12 mouse cellular contexts compared by ENCODE assay signal in genomic region chr7:89769106-89769896, GRCm38 (mm10).
DNase-seq lines count a peak whose midpoint lies in the region; ATAC-seq and TF ChIP-seq lines count a peak whose summit lies in the region.
"Had no signal": no experiment of that assay in that cellular context is flagged by ENCODE, and none has a peak within 500 bp of the region (broad histone marks: within the 10 kb centered on the region; RNA-seq: fewer than 3 reads in every experiment).

No protein-coding gene starts in this region.

- no peak overlapping the region for H3K4me3 ChIP-seq in kidney, embryonic 16.5 days (ENCODE audit: low read length)
- no peak overlapping the region for H3K4me3 ChIP-seq in stomach, embryonic 14.5 days (ENCODE audit: low read depth, low read length)
- no peak overlapping the region for H3K4me3 ChIP-seq in stomach, postnatal 0 days (ENCODE audit: low read depth, low read length)
- no peak overlapping the region for H3K4me3 ChIP-seq in embryonic fibroblast, embryonic 13.5 days (ENCODE audit: insufficient read depth, low read length)
- no peak overlapping the region for H3K4me3 ChIP-seq in forebrain, embryonic 16.5 days (replicated peaks; ENCODE audit: low read length)
- H3K4me3 ChIP-seq: liver, embryonic 13.5 days had no signal

- peak overlapping the region; percentile 12; the same call in 1 of the 2 replicates for H3K27ac ChIP-seq in kidney, embryonic 16.5 days (ENCODE audit: low read length)
- H3K27ac ChIP-seq in stomach, embryonic 14.5 days (ENCODE audit: low read length), result 0 out of 2 replicates have a peak overlapping the region, but pooled peaks have one; percentile 39
- H3K27ac ChIP-seq in stomach, postnatal 0 days (replicated peaks), result no peak overlapping the region
- H3K27ac ChIP-seq in embryonic fibroblast, embryonic 13.5 days (ENCODE audit: insufficient read depth, low read length), result peak overlapping the region; percentile 90
- no peak overlapping the region for H3K27ac ChIP-seq in forebrain, embryonic 16.5 days (ENCODE audit: low read length)
- H3K27ac ChIP-seq: liver, embryonic 13.5 days had no signal

- H3K9ac ChIP-seq in kidney, embryonic 16.5 days (replicated peaks; ENCODE audit: low read length), result no peak overlapping the region
- H3K9ac ChIP-seq in stomach, embryonic 14.5 days (replicated peaks; ENCODE audit: low read depth, low read length), result no peak overlapping the region
- no peak overlapping the region for H3K9ac ChIP-seq in stomach, postnatal 0 days (ENCODE audit: low read length)
- H3K9ac ChIP-seq in forebrain, embryonic 16.5 days (replicated peaks; ENCODE audit: low read depth, low read length), result no peak overlapping the region
- H3K9ac ChIP-seq: liver, embryonic 13.5 days had no signal

- no peak overlapping the region for H3K4me2 ChIP-seq in kidney, embryonic 16.5 days (replicated peaks; ENCODE audit: low read depth, low read length)
- no peak overlapping the region for H3K4me2 ChIP-seq in stomach, embryonic 14.5 days (replicated peaks; ENCODE audit: low read depth, low read length)
- no peak overlapping the region for H3K4me2 ChIP-seq in stomach, postnatal 0 days (replicated peaks; ENCODE audit: low read depth)
- no peak overlapping the region for H3K4me2 ChIP-seq in forebrain, embryonic 16.5 days (ENCODE audit: low read length)
- H3K4me2 ChIP-seq: heart, embryonic 11.5 days; liver, embryonic 13.5 days had no signal

- no peaks in the 10 kb centered on the region for H3K9me3 ChIP-seq in kidney, embryonic 16.5 days (ENCODE audit: low read length)
- no peaks in the 10 kb centered on the region for H3K9me3 ChIP-seq in stomach, embryonic 14.5 days (ENCODE audit: control insufficient read depth, low read depth, low read length)
- H3K9me3 ChIP-seq in stomach, postnatal 0 days (ENCODE audit: control insufficient read depth, low read length), result no peaks in the 10 kb centered on the region
- H3K9me3 ChIP-seq in forebrain, embryonic 16.5 days (ENCODE audit: control insufficient read depth, low read length), result no peaks in the 10 kb centered on the region
- H3K9me3 ChIP-seq: liver, embryonic 13.5 days had no signal

- no peak for TF ChIP-seq CTCF in stomach, postnatal 0 days (IDR thresholded peaks at IDR 0.05; ENCODE audit: low read depth)
- no peak for TF ChIP-seq CTCF in embryonic fibroblast, embryonic 13.5 days (IDR thresholded peaks at IDR 0.05; ENCODE audit: borderline replicate concordance, insufficient read depth, low read length)

- no peaks in the 10 kb centered on the region for H3K36me3 ChIP-seq in kidney, embryonic 16.5 days (ENCODE audit: insufficient read depth, low read length)
- H3K36me3 ChIP-seq in stomach, embryonic 14.5 days (ENCODE audit: control insufficient read depth, insufficient read depth, low read length), result no peaks in the 10 kb centered on the region
- H3K36me3 ChIP-seq in stomach, postnatal 0 days (ENCODE audit: control insufficient read depth, insufficient read depth, low read length), result no peaks in the 10 kb centered on the region
- H3K36me3 ChIP-seq in forebrain, embryonic 16.5 days (ENCODE audit: control insufficient read depth, insufficient read depth), result no peaks in the 10 kb centered on the region
- H3K36me3 ChIP-seq: liver, embryonic 13.5 days had no signal

- TF ChIP-seq POLR2A in embryonic fibroblast, embryonic 13.5 days (IDR thresholded peaks at IDR 0.05; ENCODE audit: low read depth, low read length), result no peak

- 26% methylated on average over 9 of the region's 9 CpGs for WGBS in kidney, embryonic 16.5 days
- WGBS in stomach, embryonic 14.5 days, result 21% methylated on average over 9 of the region's 9 CpGs
- 26% methylated on average over 9 of the region's 9 CpGs for WGBS in stomach, postnatal 0 days
- WGBS in forebrain, embryonic 16.5 days, result 52% methylated on average over 9 of the region's 9 CpGs

- peaks cover 25% of the 10 kb centered on the region for H3K4me1 ChIP-seq in kidney, embryonic 16.5 days (ENCODE audit: insufficient read depth, low read length)
- peaks cover 13% of the 10 kb centered on the region; the same call in 1 of the 2 replicates for H3K4me1 ChIP-seq in stomach, embryonic 14.5 days (ENCODE audit: control insufficient read depth, insufficient read depth, low read length)
- H3K4me1 ChIP-seq in stomach, postnatal 0 days (replicated peaks; ENCODE audit: control insufficient read depth, insufficient read depth), result no peaks in the 10 kb centered on the region
- H3K4me1 ChIP-seq in embryonic fibroblast, embryonic 13.5 days (ENCODE audit: control insufficient read depth, insufficient read depth, low read length), result peaks cover 16% of the 10 kb centered on the region
- H3K4me1 ChIP-seq in forebrain, embryonic 16.5 days (replicated peaks; ENCODE audit: control insufficient read depth, insufficient read depth, low read length), result peaks cover 11% of the 10 kb centered on the region; the same call in 1 of the 2 replicates
- H3K4me1 ChIP-seq: liver, embryonic 13.5 days had no signal

- no peak for TF ChIP-seq EP300 in stomach, postnatal 0 days (optimal IDR thresholded peaks at IDR 0.05)

- no peak for ATAC-seq in kidney, embryonic 16.5 days (ENCODE audit: low FRiP score, low TSS enrichment)
- ATAC-seq in stomach, embryonic 14.5 days (ENCODE audit: insufficient number of reproducible peaks, insufficient read depth, low FRiP score, low read depth), result no peak
- no peak for ATAC-seq in stomach, postnatal 0 days (ENCODE audit: low FRiP score, low TSS enrichment)
- ATAC-seq in forebrain, embryonic 16.5 days, result no peak; the same call in 1 of the 2 replicates
- ATAC-seq in megakaryocyte, adult 5-6 weeks (ENCODE audit: poor library complexity, severe bottlenecking), result no peak

- no peak for DNase-seq in kidney, postnatal 4 days
- DNase-seq in stomach, postnatal 0 days (ENCODE audit: low spot score), result no peak
- peak; percentile 60 for DNase-seq in retina, postnatal 1 day
- DNase-seq: gastrocnemius, postnatal 25 days; heart, postnatal 36 days; liver, embryonic 13.5 days had no signal

- H3K27me3 ChIP-seq in kidney, embryonic 16.5 days (ENCODE audit: insufficient read depth, low read length), result no peaks in the 10 kb centered on the region
- H3K27me3 ChIP-seq in stomach, embryonic 14.5 days (ENCODE audit: control insufficient read depth, insufficient read depth, low read length), result no peaks in the 10 kb centered on the region
- no peaks in the 10 kb centered on the region for H3K27me3 ChIP-seq in stomach, postnatal 0 days (ENCODE audit: control insufficient read depth, insufficient read depth, low read length)
- H3K27me3 ChIP-seq in forebrain, embryonic 16.5 days (replicated peaks; ENCODE audit: control insufficient read depth, insufficient read depth, low read length), result no peaks in the 10 kb centered on the region
- H3K27me3 ChIP-seq: liver, embryonic 13.5 days had no signal

Comparison
In these comparisons a context has a peak if more than half of its experiments do, and no peak if none do; other contexts are left out.
1. H3K27ac ChIP-seq: peak in kidney, embryonic 16.5 days (single experiment), stomach, embryonic 14.5 days (single experiment) and embryonic fibroblast, embryonic 13.5 days (single experiment); none in stomach, postnatal 0 days (single experiment) and forebrain, embryonic 16.5 days (single experiment).